Mouse (Mus musculus): ENCODE measurements around the gene Tmem141.

Tmem141 gene

GRCm38 (mm10) chr2:25621229-25622200 is at the start of gene Tmem141:
Tmem141 (minus strand) TSS chr2:25622005.
- DNase-seq (ENCODE audit: low spot score): peak; percentile 50

GRCm38 (mm10) chr2:25666516-25666915 is 44.7 kb upstream of the Tmem141 start:
- no peak for DNase-seq (ENCODE audit: low spot score)

GRCm38 (mm10) chr2:25664125-25664524 is 42.3 kb upstream of the Tmem141 start:
- DNase-seq (ENCODE audit: low spot score): no peak

DNA sequence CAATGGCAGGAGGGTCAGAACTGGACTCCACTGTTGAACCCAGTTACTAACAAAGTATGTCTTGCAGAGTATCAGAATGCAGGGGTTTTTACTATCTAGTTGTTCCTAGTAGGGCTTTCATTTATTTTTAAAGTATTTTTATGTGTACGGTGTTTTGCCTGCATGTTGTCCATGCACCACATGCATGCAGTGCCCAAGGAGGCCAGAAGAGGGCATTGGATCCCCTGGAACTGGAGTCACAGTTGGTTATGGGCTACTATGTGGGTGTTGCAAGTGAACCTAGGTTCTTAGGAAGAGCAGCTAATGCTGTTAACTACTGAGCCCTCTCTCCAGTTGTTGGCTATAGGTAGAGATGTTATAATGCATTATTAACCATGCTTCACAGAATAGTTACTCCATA is 41.7 kb upstream of the Tmem141 start:
- DNase-seq (ENCODE audit: low spot score): peak; percentile 39

GRCm38 (mm10) chr2:25661245-25661970 is 39.6 kb upstream of the Tmem141 start:
- no peak for DNase-seq (ENCODE audit: low spot score)

DNA sequence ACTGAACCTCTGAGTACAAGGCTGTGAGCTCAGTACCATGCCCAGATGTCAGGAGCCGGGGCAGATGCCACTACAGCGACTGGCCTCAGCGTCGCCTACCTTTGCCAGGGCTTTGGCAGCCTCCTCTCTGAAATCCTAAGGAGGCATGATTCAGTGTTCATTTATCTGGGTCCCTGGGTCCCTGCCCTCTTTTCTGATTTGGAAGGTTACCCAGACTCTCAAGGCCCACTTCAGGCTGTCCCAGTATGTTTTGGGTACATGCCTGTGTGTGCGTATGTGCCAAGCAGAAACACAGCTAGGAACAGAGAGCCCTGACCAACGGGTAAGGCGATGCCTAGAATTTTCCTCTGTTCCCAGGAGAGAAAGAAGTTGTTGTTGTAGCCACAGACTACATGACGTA is 38.5 kb upstream of the Tmem141 start:
- no peak for DNase-seq (ENCODE audit: low spot score)

DNA sequence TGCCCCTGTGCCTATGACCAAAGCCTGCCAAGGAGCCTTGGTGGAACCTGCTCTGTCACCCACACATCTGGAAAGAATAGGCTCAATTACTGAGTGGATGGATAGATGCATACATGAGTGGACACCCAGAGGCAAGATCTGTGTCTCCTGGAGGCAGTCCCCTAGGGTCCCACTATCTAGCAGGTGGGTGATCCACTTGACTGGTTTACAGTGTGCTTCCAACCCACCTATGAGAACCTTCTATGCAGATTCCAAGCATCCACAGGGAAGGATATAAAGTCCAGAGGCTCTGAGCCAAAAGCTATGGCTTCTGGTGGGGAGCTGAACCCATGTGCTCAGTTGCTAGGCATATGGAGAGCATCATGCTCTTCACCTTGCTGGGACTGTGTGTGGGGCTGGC is 35.8 kb upstream of the Tmem141 start, which contains the start of gene Lcn5:
Lcn5 (plus strand) TSS at position 301 of the 400 bp plus-strand sequence.
- no peak for DNase-seq (ENCODE audit: low spot score)

DNA sequence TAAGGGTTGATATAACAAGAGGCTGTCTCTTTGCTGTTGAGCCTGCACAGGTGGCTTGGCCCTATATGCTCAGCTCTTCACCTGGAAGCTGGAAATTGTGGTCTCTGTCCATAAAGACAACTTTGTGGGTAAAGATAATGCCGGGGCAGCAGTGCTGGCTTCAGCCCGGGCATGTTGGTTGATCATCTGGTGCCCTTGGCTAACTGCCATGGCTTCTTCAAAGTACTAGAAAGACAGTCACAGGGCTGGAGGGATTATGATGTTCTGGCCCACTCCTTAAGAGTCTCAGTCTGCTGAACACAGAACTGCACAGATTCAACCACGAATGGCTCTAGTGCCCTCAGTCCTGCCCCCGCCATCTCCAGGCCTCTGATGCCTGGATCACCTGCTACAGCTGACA is 35.4 kb upstream of the Tmem141 start:
- no peak for DNase-seq (ENCODE audit: low spot score)

DNA sequence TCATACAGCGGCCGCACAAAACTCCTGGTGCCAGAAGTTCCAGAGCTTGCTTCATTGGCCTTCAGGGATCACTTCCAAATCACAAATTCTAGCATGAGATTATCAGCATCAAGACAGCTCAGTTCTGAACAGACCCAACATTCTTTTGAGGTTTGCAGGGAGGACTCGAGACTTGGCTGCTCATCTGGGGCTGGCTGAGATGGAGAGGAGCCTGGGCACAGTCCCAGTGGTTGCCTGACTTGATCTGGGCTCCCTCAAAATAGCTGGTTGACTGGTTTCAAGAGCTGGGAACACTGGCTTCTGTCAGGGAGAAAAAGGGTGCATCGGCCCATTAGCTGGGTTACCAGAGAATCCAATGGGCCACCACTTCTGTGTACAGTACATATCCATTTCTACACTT is 34.9 kb upstream of the Tmem141 start:
- DNase-seq (ENCODE audit: low spot score): no peak

DNA sequence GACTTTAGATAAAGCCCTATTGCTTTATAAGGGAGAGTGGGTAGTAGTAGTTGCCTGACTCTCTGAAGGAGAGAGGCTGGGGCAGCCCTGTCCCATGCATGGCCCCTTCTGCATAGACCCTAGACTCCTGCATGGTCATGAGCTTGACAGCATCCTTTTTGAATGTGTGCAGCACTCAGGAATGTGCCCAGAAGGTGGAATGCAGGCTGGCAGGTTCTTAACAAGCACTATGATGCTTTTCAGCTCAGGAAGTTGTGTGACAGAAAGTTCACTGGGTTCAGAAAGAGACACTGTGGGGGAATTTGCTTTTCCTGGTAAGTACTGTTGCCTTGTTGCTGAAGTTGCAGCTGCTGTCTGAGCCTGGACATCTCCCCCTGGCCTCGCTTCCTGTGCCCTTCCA is 32.7 kb upstream of the Tmem141 start:
- no peak for DNase-seq (ENCODE audit: low spot score)

- DNase-seq (ENCODE audit: low spot score): no peak
These were observed 31.1 kb upstream of the Tmem141 start, which contains the start of gene Lcn8 for GRCm38 (mm10) chr2:25652902-25653301. Lcn8 (plus strand) TSS chr2:25653120.

DNA sequence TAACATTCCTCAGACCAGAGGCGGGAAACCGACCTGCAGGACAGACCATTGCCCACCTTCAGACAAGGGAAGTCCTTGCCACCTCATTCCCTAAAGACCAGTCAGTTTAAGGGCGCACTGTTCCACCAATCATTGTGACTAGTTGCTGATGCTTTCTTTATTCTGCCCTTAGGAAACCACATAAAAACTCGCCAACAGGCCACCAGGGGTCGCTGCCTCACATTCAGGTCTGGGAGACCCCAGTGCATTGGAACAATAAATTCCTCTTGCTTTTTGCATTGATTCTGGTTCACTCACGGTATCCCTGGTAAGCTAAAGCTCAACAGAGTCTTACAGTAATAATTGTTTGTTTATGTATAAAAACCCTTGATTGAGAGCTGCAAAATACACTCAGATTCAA is 18.1 kb upstream of the Tmem141 start:
- peak; percentile 24 for DNase-seq (ENCODE audit: low spot score)

- no peak for DNase-seq (ENCODE audit: low spot score)
These were observed 12.2 kb upstream of the Tmem141 start for GRCm38 (mm10) chr2:25634046-25634445.

- no peak for DNase-seq (ENCODE audit: low spot score)
These were observed 11.8 kb upstream of the Tmem141 start for GRCm38 (mm10) chr2:25633616-25634015.

GRCm38 (mm10) chr2:25628738-25629137 is 6.9 kb upstream of the Tmem141 start:
- no peak for DNase-seq (ENCODE audit: low spot score)

DNA sequence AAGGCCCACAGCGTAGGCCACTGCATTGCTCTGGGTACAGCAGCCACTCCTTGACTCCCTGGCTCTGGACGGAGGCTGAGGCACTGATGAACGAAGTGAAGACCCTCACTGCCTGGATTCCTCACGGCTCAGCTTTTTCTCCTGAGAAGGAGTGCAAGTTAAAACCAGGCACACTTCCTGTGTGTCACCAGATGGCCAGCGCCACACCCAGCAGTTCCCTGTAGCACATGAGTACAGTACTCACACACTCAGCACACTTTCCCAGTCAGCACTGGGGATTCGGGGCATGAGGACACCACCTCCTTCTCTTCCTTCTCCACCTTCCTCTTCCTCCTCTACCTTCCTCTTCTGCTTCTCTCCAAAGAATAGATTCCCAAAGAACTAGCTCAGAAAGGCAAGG is 6.0 kb upstream of the Tmem141 start, which contains the start of gene Fcna:
Fcna (minus strand) TSS at position 220 of the 400 bp plus-strand sequence.
- no peak for DNase-seq (ENCODE audit: low spot score)

- no peak for DNase-seq (ENCODE audit: low spot score)
These were observed 4.2 kb upstream of the Tmem141 start for GRCm38 (mm10) chr2:25625986-25626385.

GRCm38 (mm10) chr2:25620852-25621228 is 965 bp downstream of the Tmem141 start:
- DNase-seq (ENCODE audit: low spot score): no peak

- DNase-seq (ENCODE audit: low spot score): peak; percentile 65
These were observed 1.4 kb downstream of the Tmem141 start for GRCm38 (mm10) chr2:25620386-25620785.

DNA sequence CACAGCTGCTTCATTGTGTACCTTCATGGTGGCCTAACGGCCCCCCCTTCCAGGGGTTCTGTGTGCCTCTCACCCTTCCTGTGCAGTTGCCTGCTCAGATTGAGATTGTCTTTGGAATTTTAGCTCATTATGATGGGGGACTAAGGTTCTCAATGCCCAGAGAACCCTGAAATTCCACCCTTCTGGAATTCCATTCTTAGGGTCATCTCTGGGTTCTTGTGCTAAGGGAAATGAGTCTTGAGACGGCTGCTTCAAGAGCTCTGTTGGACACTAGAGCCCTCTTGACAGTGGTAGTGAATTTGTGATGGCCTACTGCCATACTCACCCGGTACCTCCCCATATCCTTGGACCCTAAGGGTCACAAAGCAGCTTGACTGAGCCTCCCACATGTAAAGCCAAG is 4.2 kb downstream of the Tmem141 start, which contains the start of gene Ccdc183:
Ccdc183 (minus strand) TSS at position 101 of the 400 bp plus-strand sequence.
- no peak for DNase-seq (ENCODE audit: low spot score)

- no peak for DNase-seq (ENCODE audit: low spot score)
These were observed 5.4 kb downstream of the Tmem141 start for GRCm38 (mm10) chr2:25616398-25616797.

- no peak for DNase-seq (ENCODE audit: low spot score)
These were observed 13.1 kb downstream of the Tmem141 start for GRCm38 (mm10) chr2:25608671-25609070.
